Mouse (Mus musculus) brain, embryonic 18.5 days (tissue): Measurements from ENCODE around the gene Map3k21.

Source experiments
- DNase-seq: peaks from one replicate; pipeline ENCODE4 v3.0.0-alpha.2; 2012; ENCODE audit warnings: low read depth, low spot score

The Map3k21 gene

GRCm38 (mm10) chr8:125971336-125971735, 61.1 kb downstream of the Map3k21 start:
- no peak for DNase-seq

GRCm38 (mm10) chr8:125975981-125976380, 65.7 kb downstream of the Map3k21 start:
- no peak for DNase-seq

GRCm38 (mm10) chr8:125980826-125981225, 70.6 kb downstream of the Map3k21 start:
- DNase-seq: no peak

GRCm38 (mm10) chr8:125983515-125983914, 73.3 kb downstream of the Map3k21 start:
- no peak for DNase-seq

- DNase-seq: no peak
Observed at GRCm38 (mm10) chr8:125984140-125984539, 73.9 kb downstream of the Map3k21 start.

GRCm38 (mm10) chr8:125985364-125985763, 75.1 kb downstream of the Map3k21 start:
- DNase-seq: peak; percentile 32

GRCm38 (mm10) chr8:125986999-125987589, 76.8 kb downstream of the Map3k21 start:
- DNase-seq: no peak

GRCm38 (mm10) chr8:125987996-125988395, 77.7 kb downstream of the Map3k21 start:
- DNase-seq: no peak

- no peak for DNase-seq
Observed at GRCm38 (mm10) chr8:125993636-125994035, 83.4 kb downstream of the Map3k21 start.

- DNase-seq: peak; percentile 32
Observed at GRCm38 (mm10) chr8:125995101-125995986, 85.1 kb downstream of the Map3k21 start, which contains the start of gene Kcnk1. Gene Kcnk1 (plus strand): TSS chr8:125995170.

- no peak for DNase-seq
Observed at GRCm38 (mm10) chr8:125996031-125996839, 86.0 kb downstream of the Map3k21 start.

GRCm38 (mm10) chr8:125996980-125997379, 86.7 kb downstream of the Map3k21 start:
- DNase-seq: no peak
